Mouse (Mus musculus): ENCODE data around the gene Mrpl17. TPM values are rescaled to one million over a fixed set of nuclear protein-coding genes. Genes with fewer than 3 reads are reported as not detected.

Gene Mrpl17
- total and polyA plus RNA-seq, 2 experiments from 2014 or later = 20.1 to 226 TPM

DNA sequence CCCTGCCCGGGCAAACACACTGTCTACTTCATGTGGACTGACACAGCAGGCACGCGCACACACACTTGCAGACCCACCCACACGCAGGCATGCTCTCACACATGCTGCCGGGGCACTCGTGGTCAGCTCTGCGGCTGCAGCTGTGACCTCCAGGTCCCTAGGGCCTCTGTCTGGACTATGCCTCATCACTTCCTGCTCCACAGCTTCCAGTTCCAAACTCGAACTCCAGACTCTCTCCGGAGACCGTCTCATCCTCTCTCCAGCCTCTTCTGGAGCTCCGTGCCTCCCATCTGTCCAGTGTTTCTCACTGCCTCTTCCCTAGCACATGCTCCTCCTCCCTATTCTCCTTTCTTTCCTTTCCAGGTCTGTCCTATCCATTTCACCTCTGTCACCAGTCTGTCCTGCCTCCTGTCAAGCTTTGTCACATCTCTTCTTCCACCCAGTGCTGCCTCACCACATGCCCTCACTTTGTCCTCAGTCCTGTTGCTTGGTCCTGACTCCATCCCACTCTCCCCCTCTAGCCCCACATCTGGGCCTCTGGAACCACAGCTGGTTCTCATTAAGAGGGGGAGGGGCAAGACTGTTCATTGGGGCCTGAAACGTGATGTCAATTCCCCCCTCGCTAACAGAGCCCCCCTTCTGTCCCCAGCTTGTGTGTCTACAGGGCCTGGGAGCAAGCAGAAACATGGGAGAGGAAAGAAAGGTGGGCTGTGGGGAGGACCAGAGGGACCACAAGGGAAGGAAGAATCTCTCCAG lies 32.9 kb downstream of the Mrpl17 start:
- peak; percentile 8 for DNase-seq (ENCODE audit: low spot score)
- H3K27me3 ChIP-seq (ENCODE audit: insufficient read depth, low read length) = no peaks in the 10 kb centered on the region
- no peak for TF ChIP-seq CTCF (IDR thresholded peaks at IDR 0.05; ENCODE audit: low read depth)
- H3K9ac ChIP-seq (replicated peaks; ENCODE audit: low read length) = no peak overlapping the region
- peak; percentile 39 for ATAC-seq
- H3K9me3 ChIP-seq (ENCODE audit: low read length) = no peaks in the 10 kb centered on the region
- H3K27ac ChIP-seq = peak overlapping the region; percentile 67; the same call in 1 of the 2 replicates
- peaks cover 23% of the 10 kb centered on the region for H3K4me1 ChIP-seq (ENCODE audit: insufficient read depth, low read length)
- H3K4me2 ChIP-seq (ENCODE audit: low read depth, low read length) = peak overlapping the region; percentile 35
- H3K4me3 ChIP-seq (ENCODE audit: low read length) = peak overlapping the region; percentile 8; the same call in 1 of the 2 replicates
- H3K36me3 ChIP-seq (ENCODE audit: insufficient read depth, low read length) = peaks cover 24% of the 10 kb centered on the region; the same call in 1 of the 2 replicates
- WGBS = 46% methylated on average over 13 of the region's 13 CpGs

GRCm38 (mm10) chr7:105777316-105777715 lies 33.6 kb downstream of the Mrpl17 start:
- Histone ChIP-seq H3K4me1 (ENCODE audit: insufficient read depth, low read length) (peaks cover 23% of the 10 kb centered on the region), H3K36me3 (ENCODE audit: insufficient read depth, low read length) (peaks cover 27% of the 10 kb centered on the region), H3K27me3 (ENCODE audit: insufficient read depth, low read length) (no peaks in the 10 kb centered on the region), H3K4me3 (ENCODE audit: low read length) (no peak overlapping the region), H3K4me2 (ENCODE audit: low read depth, low read length) (no peak overlapping the region), H3K27ac (no peak overlapping the region), H3K9me3 (ENCODE audit: low read length) (no peaks in the 10 kb centered on the region), H3K9ac (replicated peaks; ENCODE audit: low read length) (no peak overlapping the region)
- WGBS = 83% methylated on average over 1 of the region's 1 CpGs
- DNase-seq (ENCODE audit: low spot score) (no peak), ATAC-seq (no peak)
- TF ChIP-seq CTCF (IDR thresholded peaks at IDR 0.05; ENCODE audit: low read depth) = no peak

- Histone ChIP-seq H3K4me1 (ENCODE audit: insufficient read depth, low read length) (peaks cover 23% of the 10 kb centered on the region), H3K27me3 (ENCODE audit: insufficient read depth, low read length) (no peaks in the 10 kb centered on the region), H3K4me2 (ENCODE audit: low read depth, low read length) (no peak overlapping the region), H3K36me3 (ENCODE audit: insufficient read depth, low read length) (peaks cover 34% of the 10 kb centered on the region), H3K9ac (replicated peaks; ENCODE audit: low read length) (no peak overlapping the region), H3K9me3 (ENCODE audit: low read length) (no peaks in the 10 kb centered on the region), H3K4me3 (ENCODE audit: low read length) (no peak overlapping the region), H3K27ac (no peak overlapping the region)
- WGBS = 82% methylated on average over 2 of the region's 2 CpGs
- ATAC-seq (no peak), DNase-seq (ENCODE audit: low spot score) (no peak)
- no peak for TF ChIP-seq CTCF (IDR thresholded peaks at IDR 0.05; ENCODE audit: low read depth)
These were observed 34.9 kb downstream of the Mrpl17 start for GRCm38 (mm10) chr7:105776026-105776425.

- Histone ChIP-seq H3K4me1 (ENCODE audit: insufficient read depth, low read length) (peaks cover 23% of the 10 kb centered on the region), H3K9ac (replicated peaks; ENCODE audit: low read length) (no peak overlapping the region), H3K4me3 (ENCODE audit: low read length) (no peak overlapping the region), H3K36me3 (ENCODE audit: insufficient read depth, low read length) (peaks cover 35% of the 10 kb centered on the region), H3K27me3 (ENCODE audit: insufficient read depth, low read length) (no peaks in the 10 kb centered on the region), H3K9me3 (ENCODE audit: low read length) (no peaks in the 10 kb centered on the region), H3K4me2 (ENCODE audit: low read depth, low read length) (no peak overlapping the region), H3K27ac (no peak overlapping the region)
- WGBS = 30% methylated on average over 8 of the region's 8 CpGs
- no peak for DNase-seq (ENCODE audit: low spot score)
- peak; percentile 14; the same call in 1 of the 2 replicates for ATAC-seq
- TF ChIP-seq CTCF (IDR thresholded peaks at IDR 0.05; ENCODE audit: low read depth) = no peak
These were observed 36.2 kb downstream of the Mrpl17 start for GRCm38 (mm10) chr7:105774661-105775060.

DNA sequence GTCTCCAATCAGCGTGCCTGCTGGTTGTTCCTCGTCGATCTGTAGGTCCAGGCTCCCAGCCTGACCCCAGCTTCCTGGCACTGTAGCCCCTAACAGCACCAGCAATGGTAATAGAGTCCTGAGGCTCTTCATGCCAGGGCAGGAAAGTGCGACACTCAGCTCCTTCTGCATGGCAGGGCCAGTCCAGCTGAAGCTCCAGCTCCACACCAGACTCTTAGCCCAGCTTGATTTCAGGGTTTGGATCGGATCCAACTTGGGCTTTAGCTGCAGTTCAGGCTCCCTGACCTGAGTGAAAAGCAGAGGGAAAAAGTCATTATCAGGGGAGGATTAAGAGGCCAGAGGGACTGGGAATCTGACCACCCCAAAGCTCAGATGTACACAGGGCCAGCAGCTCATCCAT lies 37.9 kb downstream of the Mrpl17 start:
- ATAC-seq (0 out of 2 replicates have a peak, but pooled peaks have one; percentile 10), DNase-seq (ENCODE audit: low spot score) (peak; percentile 55)
- no peak for TF ChIP-seq CTCF (IDR thresholded peaks at IDR 0.05; ENCODE audit: low read depth)
- H3K9ac ChIP-seq (replicated peaks; ENCODE audit: low read length) = no peak overlapping the region
- H3K4me1 ChIP-seq (ENCODE audit: insufficient read depth, low read length) = peaks cover 15% of the 10 kb centered on the region
- H3K27me3 ChIP-seq (ENCODE audit: insufficient read depth, low read length) = no peaks in the 10 kb centered on the region
- H3K27ac ChIP-seq = no peak overlapping the region; the same call in 1 of the 2 replicates
- no peak overlapping the region for H3K4me3 ChIP-seq (ENCODE audit: low read length)
- no peak overlapping the region for H3K4me2 ChIP-seq (ENCODE audit: low read depth, low read length)
- 71% methylated on average over 5 of the region's 5 CpGs for WGBS
- no peaks in the 10 kb centered on the region for H3K9me3 ChIP-seq (ENCODE audit: low read length)
- peaks cover 35% of the 10 kb centered on the region for H3K36me3 ChIP-seq (ENCODE audit: insufficient read depth, low read length)

- DNase-seq (ENCODE audit: low spot score) (no peak), ATAC-seq (no peak)
- no peak overlapping the region for H3K27ac ChIP-seq
- H3K4me3 ChIP-seq (ENCODE audit: low read length) = no peak overlapping the region
- WGBS = 96% methylated on average over 15 of the region's 15 CpGs
- no peaks in the 10 kb centered on the region for H3K27me3 ChIP-seq (ENCODE audit: insufficient read depth, low read length)
- H3K4me1 ChIP-seq (ENCODE audit: insufficient read depth, low read length) = peaks cover 14% of the 10 kb centered on the region
- no peak overlapping the region for H3K4me2 ChIP-seq (ENCODE audit: low read depth, low read length)
- H3K9ac ChIP-seq (replicated peaks; ENCODE audit: low read length) = no peak overlapping the region
- no peaks in the 10 kb centered on the region for H3K9me3 ChIP-seq (ENCODE audit: low read length)
- TF ChIP-seq CTCF (IDR thresholded peaks at IDR 0.05; ENCODE audit: low read depth) = no peak
- peaks cover 37% of the 10 kb centered on the region for H3K36me3 ChIP-seq (ENCODE audit: insufficient read depth, low read length)
These were observed 38.6 kb downstream of the Mrpl17 start for GRCm38 (mm10) chr7:105772331-105772730.

- peaks cover 50% of the 10 kb centered on the region for H3K36me3 ChIP-seq (ENCODE audit: insufficient read depth, low read length)
- H3K27me3 ChIP-seq (ENCODE audit: insufficient read depth, low read length) = no peaks in the 10 kb centered on the region
- no peak for DNase-seq (ENCODE audit: low spot score)
- H3K4me3 ChIP-seq (ENCODE audit: low read length) = no peak overlapping the region
- no peaks in the 10 kb centered on the region for H3K9me3 ChIP-seq (ENCODE audit: low read length)
- no peak overlapping the region for H3K4me2 ChIP-seq (ENCODE audit: low read depth, low read length)
- no peak for TF ChIP-seq CTCF (IDR thresholded peaks at IDR 0.05; ENCODE audit: low read depth)
- H3K27ac ChIP-seq = no peak overlapping the region
- no peak for ATAC-seq
- peaks cover 13% of the 10 kb centered on the region for H3K4me1 ChIP-seq (ENCODE audit: insufficient read depth, low read length)
- 0 out of 2 replicates have a peak overlapping the region, but pooled peaks have one; percentile 13 for H3K9ac ChIP-seq (replicated peaks; ENCODE audit: low read length)
- WGBS = 64% methylated on average over 3 of the region's 3 CpGs
These were observed 40.9 kb downstream of the Mrpl17 start for GRCm38 (mm10) chr7:105769959-105770358.

Measured in hindbrain, postnatal 0 days (tissue).